Mouse (Mus musculus) stomach, postnatal 0 days (tissue): Measurements from ENCODE around the gene Gtf2ird1. TPM values are rescaled to one million over a fixed set of nuclear protein-coding genes. Genes with fewer than 3 reads are reported as not detected.

Experiments used
- ATAC-seq: fragments of 200-750 bp; cut with Nextera tagmentation; 2 replicates; pipeline ENCODE4 v1.8.0; 2017; ENCODE audit not compliant: low FRiP score, low TSS enrichment
- DNase-seq: peaks from one replicate; pipeline ENCODE4 v3.0.0-alpha.2; 2016; ENCODE audit warnings: low spot score
- H3K27ac ChIP-seq: fragments of 300-500 bp; sonication (generic); replicated peaks from 2 replicates; pipeline ENCODE4 v1.5.1; 2014; ENCODE audit warnings: mild to moderate bottlenecking, control low read depth
- H3K27me3 ChIP-seq: fragments of 300-500 bp; sonication (generic); 2 replicates; pipeline ENCODE4 v1.6.1; 2014; ENCODE audit warnings: low read length; ENCODE audit not compliant: control insufficient read depth, insufficient read depth
- H3K36me3 ChIP-seq: fragments of 300-500 bp; sonication (generic); 2 replicates; pipeline ENCODE4 v1.6.1; 2014; ENCODE audit warnings: low read length, mixed read lengths; ENCODE audit not compliant: control insufficient read depth, insufficient read depth
- H3K4me1 ChIP-seq: fragments of 300-500 bp; sonication (generic); replicated peaks from 2 replicates; pipeline ENCODE4 v1.6.1; 2014; ENCODE audit warnings: antibody characterized with exemption; ENCODE audit not compliant: control insufficient read depth, insufficient read depth
- H3K4me2 ChIP-seq: fragments of 300-500 bp; sonication (generic); replicated peaks from 2 replicates; pipeline ENCODE4 v1.6.1; 2014; ENCODE audit warnings: low read depth, mild to moderate bottlenecking, control low read depth, moderate library complexity
- H3K4me3 ChIP-seq: fragments of 300-500 bp; sonication (generic); 2 replicates; pipeline ENCODE4 v1.5.1; 2014; ENCODE audit warnings: low read depth, low read length, control low read depth
- H3K9ac ChIP-seq: fragments of 300-500 bp; sonication (generic); 2 replicates; pipeline ENCODE4 v1.6.1; 2014; ENCODE audit warnings: mild to moderate bottlenecking, low read length, control low read depth, mixed read lengths
- H3K9me3 ChIP-seq: fragments of 300-500 bp; sonication (generic); 2 replicates; pipeline ENCODE4 v1.6.1; 2016; ENCODE audit warnings: low read length; ENCODE audit not compliant: control insufficient read depth
- CTCF ChIP-seq: IDR thresholded peaks from 2 replicates; pipeline ENCODE4 v1.5.1; 2016; ENCODE audit warnings: antibody characterized with exemption, low read depth, mild to moderate bottlenecking, moderate library complexity
- EP300 ChIP-seq: optimal IDR thresholded peaks from 2 replicates; pipeline ENCODE3; 2016; ENCODE audit warnings: antibody characterized with exemption
- WGBS: fragments of 180-500 bp; shearing (Covaris S2); extraction: QIAGEN DNeasy Blood & Tissue Kit; methylation state at CpG from one replicate; pipeline ENCODE4 v1.1.7; 2014; 5-methylcytosine and 5-hydroxymethylcytosine counted together
- microRNA-seq: library from miRNA; unstranded; fragments of <30 nt; microRNA quantifications from one replicate; pipeline ENCODE4, GENCODE M21; 2016
- polyA plus RNA-seq: library from polyadenylated mRNA; unstranded; fragments of >200 nt; fragmentation: Nextera tagmentation; extraction: Ambion mirVana; gene quantifications from 2 replicates; pipeline ENCODE4 v1.2.1, GENCODE M21; 2015

Gene Gtf2ird1
- polyA plus RNA-seq, 1 experiment from 2014 or later = 42.4 TPM

DNA sequence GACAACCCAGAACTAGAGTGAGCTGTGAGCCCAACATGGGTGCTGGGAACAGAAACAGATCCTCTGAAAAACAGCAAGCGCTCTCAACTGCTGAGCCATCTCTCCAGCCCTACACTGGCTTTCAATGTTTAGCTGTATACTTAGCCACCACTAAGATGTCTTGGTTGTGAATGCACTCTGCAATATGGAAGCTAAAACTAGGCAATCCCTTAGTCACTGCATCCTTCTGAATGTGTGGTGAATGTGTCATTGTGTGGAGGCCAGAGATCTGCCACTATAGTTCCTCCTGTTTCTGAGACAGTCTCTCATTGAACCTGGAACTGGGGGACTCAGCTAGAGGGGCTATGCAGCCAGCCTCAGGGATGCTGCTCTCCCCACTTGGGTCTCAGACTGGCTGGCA, 147.2 kb downstream of the Gtf2ird1 start:
- TF ChIP-seq EP300 (no peak), CTCF (no peak)
- Histone ChIP-seq H3K4me2 (no peak overlapping the region), H3K27me3 (no peaks in the 10 kb centered on the region), H3K9me3 (no peaks in the 10 kb centered on the region), H3K27ac (no peak overlapping the region), H3K4me3 (no peak overlapping the region), H3K4me1 (no peaks in the 10 kb centered on the region), H3K36me3 (no peaks in the 10 kb centered on the region), H3K9ac (no peak overlapping the region)
- DNase-seq (no peak), ATAC-seq (no peak)
- 100% methylated on average over 1 of the region's 1 CpGs for WGBS

Small RNA genes lying within 50 kb of the gene (microRNA-seq; reads per million reads assigned to microRNA genes)
- not detected for gene Gm26340
- gene Mir3965 = not detected

Other genes with a start within 250 kb of the Gtf2ird1 start
- gene Ncf1, start 227.1 kb downstream of the Gtf2ird1 start, polyA plus RNA-seq = 2.2 and 2.4 TPM in 2 replicates
- 63.0 and 81.9 TPM in 2 replicates for gene Gtf2i, start 142.0 kb downstream of the Gtf2ird1 start, polyA plus RNA-seq
- 1.0 and 1.1 TPM in 2 replicates for gene Clip2, start 95.7 kb upstream of the Gtf2ird1 start, polyA plus RNA-seq
- 0.07 TPM in 2 replicates for gene Syna, start 103.5 kb upstream of the Gtf2ird1 start, polyA plus RNA-seq
- gene Rfc2, start 124.7 kb upstream of the Gtf2ird1 start, polyA plus RNA-seq = 81.5 and 83.7 TPM in 2 replicates
- 0.99 and 1.1 TPM in 2 replicates for gene Lat2, start 158.3 kb upstream of the Gtf2ird1 start, polyA plus RNA-seq
- gene Eif4h, start 182.8 kb upstream of the Gtf2ird1 start, polyA plus RNA-seq = 238 and 242 TPM in 2 replicates
- gene Limk1, start 231.9 kb upstream of the Gtf2ird1 start, polyA plus RNA-seq = 1.9 and 2.2 TPM in 2 replicates